Mouse (Mus musculus): ENCODE results near the gene Tecpr2.

GRCm38 (mm10) chr12:110940869-110941268, 51.8 kb downstream of the Tecpr2 start:
- no peak for TF ChIP-seq EP300 (IDR thresholded peaks at IDR 0.05; ENCODE audit: low read depth)
- no peak for TF ChIP-seq CTCF (IDR thresholded peaks at IDR 0.05; ENCODE audit: low read depth)
